Mouse (Mus musculus) stomach, postnatal 0 days (tissue): ENCODE data around the gene Abtb2. TPM values are rescaled to one million over a fixed set of nuclear protein-coding genes. Genes with fewer than 3 reads are reported as not detected.
A peak's percentile ranks its signal among the peaks of the same experiment; 100 is the strongest.

ENCODE experiments used
- ATAC-seq: fragments of 200-750 bp; cut with Nextera tagmentation; 2 replicates; pipeline ENCODE4 v1.8.0; 2017; ENCODE audit not compliant: low FRiP score, low TSS enrichment
- DNase-seq: peaks from one replicate; pipeline ENCODE4 v3.0.0-alpha.2; 2016; ENCODE audit warnings: low spot score
- H3K27ac ChIP-seq: fragments of 300-500 bp; sonication (generic); replicated peaks from 2 replicates; pipeline ENCODE4 v1.5.1; 2014; ENCODE audit warnings: mild to moderate bottlenecking, control low read depth
- H3K27me3 ChIP-seq: fragments of 300-500 bp; sonication (generic); 2 replicates; pipeline ENCODE4 v1.6.1; 2014; ENCODE audit warnings: low read length; ENCODE audit not compliant: control insufficient read depth, insufficient read depth
- H3K36me3 ChIP-seq: fragments of 300-500 bp; sonication (generic); 2 replicates; pipeline ENCODE4 v1.6.1; 2014; ENCODE audit warnings: low read length, mixed read lengths; ENCODE audit not compliant: control insufficient read depth, insufficient read depth
- H3K4me1 ChIP-seq: fragments of 300-500 bp; sonication (generic); replicated peaks from 2 replicates; pipeline ENCODE4 v1.6.1; 2014; ENCODE audit warnings: antibody characterized with exemption; ENCODE audit not compliant: control insufficient read depth, insufficient read depth
- H3K4me2 ChIP-seq: fragments of 300-500 bp; sonication (generic); replicated peaks from 2 replicates; pipeline ENCODE4 v1.6.1; 2014; ENCODE audit warnings: low read depth, mild to moderate bottlenecking, control low read depth, moderate library complexity
- H3K4me3 ChIP-seq: fragments of 300-500 bp; sonication (generic); 2 replicates; pipeline ENCODE4 v1.5.1; 2014; ENCODE audit warnings: low read depth, low read length, control low read depth
- H3K9ac ChIP-seq: fragments of 300-500 bp; sonication (generic); 2 replicates; pipeline ENCODE4 v1.6.1; 2014; ENCODE audit warnings: mild to moderate bottlenecking, low read length, control low read depth, mixed read lengths
- H3K9me3 ChIP-seq: fragments of 300-500 bp; sonication (generic); 2 replicates; pipeline ENCODE4 v1.6.1; 2016; ENCODE audit warnings: low read length; ENCODE audit not compliant: control insufficient read depth
- CTCF ChIP-seq: IDR thresholded peaks from 2 replicates; pipeline ENCODE4 v1.5.1; 2016; ENCODE audit warnings: antibody characterized with exemption, low read depth, mild to moderate bottlenecking, moderate library complexity
- EP300 ChIP-seq: optimal IDR thresholded peaks from 2 replicates; pipeline ENCODE3; 2016; ENCODE audit warnings: antibody characterized with exemption
- WGBS: fragments of 180-500 bp; shearing (Covaris S2); extraction: QIAGEN DNeasy Blood & Tissue Kit; methylation state at CpG from one replicate; pipeline ENCODE4 v1.1.7; 2014; 5-methylcytosine and 5-hydroxymethylcytosine counted together
- polyA plus RNA-seq: library from polyadenylated mRNA; unstranded; fragments of >200 nt; fragmentation: Nextera tagmentation; extraction: Ambion mirVana; gene quantifications from 2 replicates; pipeline ENCODE4 v1.2.1, GENCODE M21; 2015

Gene Abtb2
- polyA plus RNA-seq, 1 experiment from 2014 or later: 4.0 TPM

DNA sequence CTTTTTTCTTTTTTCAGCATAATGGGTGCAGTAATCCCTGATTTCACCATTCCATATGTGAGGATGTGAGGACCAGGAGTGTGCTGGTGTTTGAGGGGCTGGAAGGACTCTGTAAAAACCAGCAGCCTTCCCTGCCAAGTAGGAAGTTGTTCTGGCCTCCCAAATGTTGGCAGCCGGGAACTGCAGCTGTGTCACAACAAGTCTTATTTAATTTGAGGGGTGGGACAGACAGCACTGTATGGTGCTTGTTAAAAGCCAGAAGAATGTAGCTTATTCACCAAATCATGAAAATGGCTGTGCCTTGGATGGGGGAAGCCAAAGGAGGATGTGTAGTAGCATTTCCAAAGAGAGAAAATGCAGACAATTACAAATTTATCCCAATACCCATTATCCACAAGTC is 78.3 kb downstream of the Abtb2 start:
- Histone ChIP-seq H3K27me3 (no peaks in the 10 kb centered on the region), H3K4me1 (no peaks in the 10 kb centered on the region), H3K9me3 (no peaks in the 10 kb centered on the region), H3K4me3 (no peak overlapping the region), H3K4me2 (no peak overlapping the region), H3K36me3 (no peaks in the 10 kb centered on the region), H3K27ac (no peak overlapping the region), H3K9ac (no peak overlapping the region)
- DNase-seq (no peak), ATAC-seq (no peak)
- WGBS: 26% methylated on average over 1 of the region's 1 CpGs
- TF ChIP-seq EP300 (no peak), CTCF (no peak)

DNA sequence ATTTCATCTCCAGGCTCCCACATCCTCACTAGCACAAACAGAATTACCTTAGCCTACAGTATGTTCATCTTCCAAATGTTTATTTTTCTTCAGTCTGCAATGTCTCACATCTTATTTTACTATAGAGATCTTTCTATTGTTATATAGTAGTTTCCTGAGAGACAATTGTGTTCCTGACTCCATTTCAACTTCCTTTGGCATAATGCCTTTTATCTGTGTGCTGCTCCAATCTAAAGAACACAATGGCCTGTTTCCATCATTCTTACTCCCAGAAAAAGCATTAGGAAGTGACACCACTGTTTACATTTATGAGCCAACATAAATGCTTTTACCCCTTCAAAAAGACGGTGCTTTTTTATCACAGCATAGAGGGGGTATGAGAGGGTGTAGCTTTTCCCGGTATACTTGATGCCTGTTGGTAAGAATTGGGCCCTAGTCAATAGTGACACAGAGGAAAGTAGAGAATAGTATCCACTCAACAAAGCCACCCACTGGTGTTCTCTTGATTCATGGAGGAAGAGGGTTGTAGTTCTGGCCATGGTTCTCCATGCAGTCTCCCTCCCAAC is 84.3 kb downstream of the Abtb2 start:
- Histone ChIP-seq H3K27me3 (no peaks in the 10 kb centered on the region), H3K4me3 (no peak overlapping the region), H3K27ac (no peak overlapping the region), H3K4me2 (no peak overlapping the region), H3K9ac (no peak overlapping the region), H3K36me3 (no peaks in the 10 kb centered on the region), H3K4me1 (no peaks in the 10 kb centered on the region), H3K9me3 (no peaks in the 10 kb centered on the region)
- ATAC-seq: no peak
- no peak for DNase-seq
- TF ChIP-seq CTCF (no peak), EP300 (no peak)
- WGBS: 22% methylated on average over 2 of the region's 2 CpGs

DNA sequence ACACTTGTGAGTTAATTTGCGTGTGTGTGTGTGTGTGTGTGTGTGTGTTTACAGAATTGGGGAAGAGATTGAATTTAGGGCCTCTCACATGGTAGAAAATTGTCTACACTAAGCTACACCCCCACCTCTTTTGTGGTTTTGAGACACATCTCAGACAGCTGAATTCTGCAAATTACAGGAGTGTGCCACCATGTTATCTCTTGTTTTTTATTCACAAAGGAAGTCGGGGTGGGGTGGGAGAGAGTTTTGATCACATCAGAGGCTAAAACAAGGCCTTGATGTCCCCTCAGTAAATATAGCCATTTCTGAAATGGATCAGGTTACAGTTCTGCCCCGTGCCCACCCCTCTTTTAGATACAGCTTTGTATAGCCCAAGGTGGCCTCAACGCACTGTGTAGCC is 86.0 kb downstream of the Abtb2 start:
- no peak for TF ChIP-seq EP300
- TF ChIP-seq CTCF: no peak
- H3K4me3 ChIP-seq: no peak overlapping the region
- H3K27me3 ChIP-seq: no peaks in the 10 kb centered on the region
- no peak for ATAC-seq
- H3K27ac ChIP-seq: no peak overlapping the region
- H3K4me2 ChIP-seq: no peak overlapping the region
- no peaks in the 10 kb centered on the region for H3K9me3 ChIP-seq
- DNase-seq: no peak
- H3K36me3 ChIP-seq: no peaks in the 10 kb centered on the region
- H3K4me1 ChIP-seq: peaks cover 2% of the 10 kb centered on the region; the same call in 1 of the 2 replicates
- H3K9ac ChIP-seq: no peak overlapping the region
- 71% methylated on average over 4 of the region's 4 CpGs for WGBS

DNA sequence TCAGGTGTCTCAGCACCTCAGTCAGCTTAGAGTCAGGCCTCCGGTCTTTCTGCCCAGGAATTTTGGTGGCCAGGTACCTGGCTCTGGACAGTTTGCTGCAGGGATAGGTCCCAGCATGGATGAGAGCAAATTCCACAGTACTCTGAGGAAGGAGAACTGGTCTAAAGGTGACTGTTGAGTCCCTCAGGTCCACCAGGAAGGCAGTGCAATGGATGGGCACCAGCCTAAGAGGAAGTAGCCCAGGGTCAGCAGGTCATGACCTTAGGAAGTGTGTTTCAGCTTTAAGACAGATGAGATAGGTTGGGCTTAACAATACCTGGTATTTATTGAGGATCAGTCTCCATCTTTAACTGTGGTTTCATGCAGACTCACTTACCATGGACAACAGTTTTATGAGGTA is 88.9 kb downstream of the Abtb2 start:
- Histone ChIP-seq H3K9ac (no peak overlapping the region), H3K36me3 (no peaks in the 10 kb centered on the region), H3K4me3 (no peak overlapping the region), H3K9me3 (no peaks in the 10 kb centered on the region), H3K4me2 (no peak overlapping the region), H3K4me1 (peaks cover 2% of the 10 kb centered on the region; the same call in 1 of the 2 replicates), H3K27me3 (no peaks in the 10 kb centered on the region), H3K27ac (no peak overlapping the region)
- ATAC-seq (no peak), DNase-seq (no peak)
- 75% methylated on average over 1 of the region's 1 CpGs for WGBS
- no peak for TF ChIP-seq EP300

DNA sequence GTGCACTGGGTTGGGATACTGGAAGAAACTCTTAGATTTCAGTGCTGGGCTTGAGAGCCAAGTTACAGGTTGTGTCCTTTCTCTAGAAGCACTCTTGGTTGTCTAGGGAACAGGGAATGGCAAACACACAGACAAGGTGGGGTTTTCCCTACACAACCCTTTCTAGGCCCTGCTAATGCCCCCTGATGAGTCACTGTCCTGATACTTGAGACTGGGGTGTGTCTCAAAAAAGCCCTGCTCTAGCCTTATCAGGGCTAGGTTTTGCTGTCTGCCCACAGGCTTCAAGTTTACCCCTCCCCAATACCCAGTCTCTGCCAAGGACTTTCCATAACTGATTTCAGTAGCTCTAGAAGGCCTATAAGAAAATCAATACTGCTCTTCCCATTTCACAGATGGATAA is 89.9 kb downstream of the Abtb2 start:
- Histone ChIP-seq H3K4me2 (no peak overlapping the region), H3K27me3 (no peaks in the 10 kb centered on the region), H3K4me3 (no peak overlapping the region), H3K36me3 (no peaks in the 10 kb centered on the region), H3K9me3 (no peaks in the 10 kb centered on the region), H3K27ac (no peak overlapping the region), H3K9ac (no peak overlapping the region), H3K4me1 (peaks cover 2% of the 10 kb centered on the region; the same call in 1 of the 2 replicates)
- ATAC-seq: 0 out of 2 replicates have a peak, but pooled peaks have one; percentile 40
- TF ChIP-seq EP300: no peak
- TF ChIP-seq CTCF: no peak
- no peak for DNase-seq

DNA sequence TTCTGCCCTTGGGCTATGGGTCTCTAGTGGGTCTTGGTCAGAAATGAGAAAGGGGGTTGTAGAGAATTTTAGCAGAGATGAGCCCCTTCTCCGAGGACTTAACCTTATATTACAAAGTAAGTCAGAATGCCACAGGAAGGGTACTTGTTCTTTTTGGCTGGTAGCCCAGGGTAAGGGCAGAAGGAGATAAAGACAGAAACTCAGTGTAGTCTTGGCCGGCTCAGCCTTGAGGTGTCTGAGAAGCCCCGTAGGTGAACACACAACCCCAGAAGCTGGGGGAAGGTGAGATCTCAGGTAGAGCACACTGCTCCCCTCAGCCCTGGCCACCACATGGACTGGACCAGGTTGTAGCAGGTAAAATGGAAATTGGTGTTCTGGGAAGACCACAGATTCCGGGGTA is 93.1 kb downstream of the Abtb2 start:
- TF ChIP-seq EP300: no peak
- TF ChIP-seq CTCF: no peak
- no peak overlapping the region for H3K4me2 ChIP-seq
- no peaks in the 10 kb centered on the region for H3K36me3 ChIP-seq
- no peak overlapping the region for H3K27ac ChIP-seq
- no peak overlapping the region for H3K9ac ChIP-seq
- no peaks in the 10 kb centered on the region for H3K27me3 ChIP-seq
- no peak for ATAC-seq
- WGBS: 82% methylated on average over 4 of the region's 4 CpGs
- no peaks in the 10 kb centered on the region for H3K9me3 ChIP-seq
- peaks cover 2% of the 10 kb centered on the region; the same call in 1 of the 2 replicates for H3K4me1 ChIP-seq
- DNase-seq: no peak
- no peak overlapping the region for H3K4me3 ChIP-seq
